Mouse (Mus musculus) neural tube, embryonic 15.5 days (tissue): ENCODE measurements at regions not wholly inside any gene's neighbourhood (a gene's known extent, or its start where the extent isn't known, plus 50 kb on each side); places are given as distances from the start of the nearest gene placed in this dataset.

Experiments
- ATAC-seq: fragments of 200-750 bp; cut with Nextera tagmentation; 2 replicates; pipeline ENCODE4 v1.8.0; 2017; ENCODE audit warnings: mild to moderate bottlenecking, moderate TSS enrichment, moderate library complexity; ENCODE audit not compliant: low FRiP score
- H3K27ac ChIP-seq: fragments of 300-500 bp; sonication (generic); replicated peaks from 2 replicates; pipeline ENCODE4 v1.5.1; 2015; ENCODE audit warnings: mild to moderate bottlenecking, inconsistent platforms
- H3K27me3 ChIP-seq: fragments of 300-500 bp; sonication (generic); replicated peaks from 2 replicates; pipeline ENCODE4 v1.6.1; 2015; ENCODE audit warnings: inconsistent platforms
- H3K36me3 ChIP-seq: fragments of 300-500 bp; sonication (generic); 2 replicates; pipeline ENCODE4 v1.6.1; 2015; ENCODE audit warnings: inconsistent platforms
- H3K4me1 ChIP-seq: fragments of 300-500 bp; sonication (generic); 2 replicates; pipeline ENCODE4 v1.6.1; 2015; ENCODE audit warnings: inconsistent platforms
- H3K4me2 ChIP-seq: fragments of 300-500 bp; sonication (generic); 2 replicates; pipeline ENCODE4 v1.6.1; 2015; ENCODE audit warnings: inconsistent platforms, mild to moderate bottlenecking, moderate library complexity
- H3K4me3 ChIP-seq: fragments of 300-500 bp; sonication (generic); replicated peaks from 2 replicates; pipeline ENCODE4 v1.5.1; 2015; ENCODE audit warnings: mild to moderate bottlenecking, inconsistent platforms
- H3K9ac ChIP-seq: fragments of 300-500 bp; sonication (generic); replicated peaks from 2 replicates; pipeline ENCODE4 v1.6.1; 2015; ENCODE audit warnings: mild to moderate bottlenecking, inconsistent platforms
- H3K9me3 ChIP-seq: fragments of 300-500 bp; sonication (generic); replicated peaks from 2 replicates; pipeline ENCODE4 v1.6.1; 2016; ENCODE audit warnings: inconsistent platforms
- WGBS: fragments of 180-500 bp; shearing (Covaris S2); methylation state at CpG from one replicate; pipeline ENCODE4 v1.1.7; 2015; ENCODE audit warnings: mixed read lengths; 5-methylcytosine and 5-hydroxymethylcytosine counted together

- no peaks in the 10 kb centered on the region for H3K36me3 ChIP-seq
- H3K27me3 ChIP-seq = no peaks in the 10 kb centered on the region
- no peaks in the 10 kb centered on the region; the same call in 1 of the 2 replicates for H3K4me1 ChIP-seq
- no peak overlapping the region for H3K9ac ChIP-seq
- no peak for ATAC-seq
- no peak overlapping the region for H3K4me3 ChIP-seq
- 55% methylated on average over 17 of the region's 17 CpGs for WGBS
- H3K4me2 ChIP-seq = no peak overlapping the region
- H3K27ac ChIP-seq = no peak overlapping the region
- no peaks in the 10 kb centered on the region for H3K9me3 ChIP-seq
Measured at GRCm38 (mm10) chr8:33115271-33116236, 313.0 kb upstream of the 5930422O12Rik start.

- WGBS = 19% methylated on average over 3 of the region's 3 CpGs
- peak; percentile 57 for ATAC-seq
- H3K4me1 ChIP-seq = peaks cover 3% of the 10 kb centered on the region; the same call in 1 of the 2 replicates
- H3K27me3 ChIP-seq = no peaks in the 10 kb centered on the region
- H3K27ac ChIP-seq = no peak overlapping the region
- no peak overlapping the region for H3K4me2 ChIP-seq
- no peak overlapping the region for H3K9ac ChIP-seq
- H3K9me3 ChIP-seq = no peaks in the 10 kb centered on the region
- H3K4me3 ChIP-seq = no peak overlapping the region
- H3K36me3 ChIP-seq = no peaks in the 10 kb centered on the region
Measured at GRCm38 (mm10) chr8:33123061-33123587, 305.4 kb upstream of the 5930422O12Rik start.

GRCm38 (mm10) chr8:33126981-33127380 lies 301.5 kb upstream of the 5930422O12Rik start:
- WGBS = 87% methylated on average over 2 of the region's 2 CpGs
- no peak overlapping the region for H3K27ac ChIP-seq
- H3K4me2 ChIP-seq = no peak overlapping the region
- no peak overlapping the region for H3K4me3 ChIP-seq
- no peaks in the 10 kb centered on the region for H3K36me3 ChIP-seq
- H3K9ac ChIP-seq = no peak overlapping the region
- no peaks in the 10 kb centered on the region for H3K27me3 ChIP-seq
- H3K4me1 ChIP-seq = peaks cover 3% of the 10 kb centered on the region; the same call in 1 of the 2 replicates
- H3K9me3 ChIP-seq = no peaks in the 10 kb centered on the region
- no peak for ATAC-seq

- Histone ChIP-seq H3K4me2 (no peak overlapping the region), H3K4me3 (no peak overlapping the region), H3K9me3 (no peaks in the 10 kb centered on the region), H3K27me3 (no peaks in the 10 kb centered on the region), H3K4me1 (peaks cover 8% of the 10 kb centered on the region), H3K36me3 (no peaks in the 10 kb centered on the region), H3K27ac (peak overlapping the region; percentile 37; the same call in 1 of the 2 replicates), H3K9ac (no peak overlapping the region)
- WGBS = 4% methylated on average over 2 of the region's 2 CpGs
- peak; percentile 74 for ATAC-seq
Measured at GRCm38 (mm10) chr8:33138874-33139273, 289.6 kb upstream of the 5930422O12Rik start.

- Histone ChIP-seq H3K4me3 (no peak overlapping the region), H3K27me3 (no peaks in the 10 kb centered on the region), H3K27ac (no peak overlapping the region), H3K9me3 (no peaks in the 10 kb centered on the region), H3K4me1 (peaks cover 8% of the 10 kb centered on the region), H3K4me2 (no peak overlapping the region), H3K36me3 (no peaks in the 10 kb centered on the region), H3K9ac (no peak overlapping the region)
- no peak for ATAC-seq
- WGBS = 4% methylated on average over 2 of the region's 2 CpGs
Measured at GRCm38 (mm10) chr8:33139850-33140249, 288.7 kb upstream of the 5930422O12Rik start.

GRCm38 (mm10) chr8:33177642-33178041 lies 250.9 kb upstream of the 5930422O12Rik start:
- Histone ChIP-seq H3K9ac (no peak overlapping the region), H3K27ac (no peak overlapping the region), H3K4me1 (no peaks in the 10 kb centered on the region), H3K4me2 (no peak overlapping the region), H3K4me3 (no peak overlapping the region), H3K9me3 (no peaks in the 10 kb centered on the region), H3K36me3 (no peaks in the 10 kb centered on the region), H3K27me3 (no peaks in the 10 kb centered on the region)
- 88% methylated on average over 6 of the region's 6 CpGs for WGBS
- ATAC-seq = no peak

- H3K9me3 ChIP-seq = no peaks in the 10 kb centered on the region
- H3K4me2 ChIP-seq = no peak overlapping the region
- H3K4me3 ChIP-seq = no peak overlapping the region
- no peaks in the 10 kb centered on the region for H3K4me1 ChIP-seq
- no peaks in the 10 kb centered on the region for H3K36me3 ChIP-seq
- no peak for ATAC-seq
- no peak overlapping the region for H3K9ac ChIP-seq
- no peaks in the 10 kb centered on the region for H3K27me3 ChIP-seq
- WGBS = 71% methylated on average over 9 of the region's 9 CpGs
- H3K27ac ChIP-seq = no peak overlapping the region
Measured at GRCm38 (mm10) chr8:33183029-33183428, 245.5 kb upstream of the 5930422O12Rik start.
